Mouse (Mus musculus) colon, adult 2 months (tissue): Measurements from ENCODE around the gene Stard3. TPM values are rescaled to one million over a fixed set of nuclear protein-coding genes. Genes with fewer than 3 reads are reported as not detected.

Experiments
- polyA plus RNA-seq: library from polyadenylated mRNA; depleted of rRNA; stranded (reverse); fragments of >200 nt; gene quantifications from 2 replicates; pipeline ENCODE4 v1.2.3, GENCODE M21; 2012; rRNA removed

The Stard3 gene
- 156 and 194 TPM in 2 replicates for polyA plus RNA-seq

GRCm38 (mm10) chr11:98358161-98359083 lies at the start of gene Stard3:
Gene Stard3 (plus strand): TSS chr11:98358368.

GRCm38 (mm10) chr11:98329081-98329959 lies 28.8 kb upstream of the Stard3 start, which contains the start of gene Neurod2:
Gene Neurod2 (minus strand): TSS chr11:98329648.

GRCm38 (mm10) chr11:98348083-98348961 lies 9.8 kb upstream of the Stard3 start, which contains the start of gene Ppp1r1b:
Gene Ppp1r1b (plus strand): TSS chr11:98348404.

GRCm38 (mm10) chr11:98383261-98384030 lies 25.3 kb downstream of the Stard3 start, which contains the start of gene Tcap:
Gene Tcap (plus strand): TSS chr11:98383811.

GRCm38 (mm10) chr11:98385638-98386585 lies 27.7 kb downstream of the Stard3 start, which contains the start of gene Pnmt:
Gene Pnmt (plus strand): TSS chr11:98386450.

GRCm38 (mm10) chr11:98400161-98400726 lies 42.1 kb downstream of the Stard3 start, which contains the start of gene Pgap3:
Gene Pgap3 (minus strand): TSS chr11:98400490.

GRCm38 (mm10) chr11:98412273-98412796 lies 54.2 kb downstream of the Stard3 start, which contains the start of gene Erbb2:
Gene Erbb2 (plus strand): TSS chr11:98412470.

Other genes starting within 250 kb of the Stard3 start
- 13.8 and 15.1 TPM in 2 replicates for gene Fbxl20, start 208.0 kb upstream of the Stard3 start, polyA plus RNA-seq
- gene Med1, start 165.1 kb upstream of the Stard3 start, polyA plus RNA-seq, result 7.0 and 7.1 TPM in 2 replicates
- 9.5 and 11.4 TPM in 2 replicates for gene Cdk12, start 155.3 kb upstream of the Stard3 start, polyA plus RNA-seq
- 0.05 TPM in 1 of 2 replicates, not detected in the other for gene Neurod2, start 28.7 kb upstream of the Stard3 start, polyA plus RNA-seq
- gene Ppp1r1b, start 10.0 kb upstream of the Stard3 start, polyA plus RNA-seq, result 327 and 357 TPM in 2 replicates
- 0.90 and 0.94 TPM in 2 replicates for gene Tcap, start 25.4 kb downstream of the Stard3 start, polyA plus RNA-seq
- not detected in 2 replicates for gene Pnmt, start 28.1 kb downstream of the Stard3 start, polyA plus RNA-seq
- gene Pgap3, start 42.1 kb downstream of the Stard3 start, polyA plus RNA-seq, result 53.6 and 64.8 TPM in 2 replicates
- 115 and 133 TPM in 2 replicates for gene Erbb2, start 54.1 kb downstream of the Stard3 start, polyA plus RNA-seq
- gene Mien1, start 80.6 kb downstream of the Stard3 start, polyA plus RNA-seq, result 70.4 and 77.0 TPM in 2 replicates
- gene Grb7, start 88.0 kb downstream of the Stard3 start, polyA plus RNA-seq, result 120 and 136 TPM in 2 replicates
- 2.0 and 3.7 TPM in 2 replicates for gene Ikzf3, start 187.7 kb downstream of the Stard3 start, polyA plus RNA-seq
- 0.07 TPM in 1 of 2 replicates, not detected in the other for gene Zpbp2, start 192.7 kb downstream of the Stard3 start, polyA plus RNA-seq
- 45.6 and 52.7 TPM in 2 replicates for gene Ormdl3, start 229.0 kb downstream of the Stard3 start, polyA plus RNA-seq
- gene Lrrc3c, start 239.9 kb downstream of the Stard3 start, polyA plus RNA-seq, result not detected in 2 replicates